Mouse (Mus musculus) bone marrow, adult 2 months (tissue): ENCODE results near the gene Mrpl42. TPM values are rescaled to one million over a fixed set of nuclear protein-coding genes. Genes with fewer than 3 reads are reported as not detected.

Experiments used
- H3K27ac ChIP-seq: fragments of 200-500 bp; 2 replicates; pipeline ENCODE4 v1.5.1; 2012; ENCODE audit warnings: low read depth, mild to moderate bottlenecking, control low read depth, inconsistent platforms, low read length; ENCODE audit not compliant: control insufficient read depth, poor library complexity, insufficient read depth
- H3K4me1 ChIP-seq: fragments of 200-500 bp; 2 replicates; pipeline ENCODE4 v1.6.1; 2011; ENCODE audit warnings: low read length; ENCODE audit not compliant: control insufficient read depth, insufficient read depth
- H3K4me3 ChIP-seq: fragments of 200-500 bp; replicated peaks from 2 replicates; pipeline ENCODE3; 2011; ENCODE audit warnings: mild to moderate bottlenecking, low read depth, low read length, control low read depth; ENCODE audit not compliant: control insufficient read depth
- CTCF ChIP-seq: fragments of 200-500 bp; IDR thresholded peaks from 2 replicates; pipeline ENCODE4 v1.5.1; 2011; ENCODE audit warnings: low read length, control low read depth; ENCODE audit not compliant: control insufficient read depth, insufficient read depth
- POLR2A ChIP-seq: fragments of 200-500 bp; IDR thresholded peaks from 2 replicates; pipeline ENCODE4 v1.6.1; 2011; ENCODE audit warnings: low read depth, mild to moderate bottlenecking, control low read depth, low read length, borderline replicate concordance; ENCODE audit not compliant: control insufficient read depth
- WGBS: fragments of 180-500 bp; shearing (Covaris S2); methylation state at CpG from one replicate; pipeline ENCODE4 v1.1.7; 2018; 5-methylcytosine and 5-hydroxymethylcytosine counted together
- polyA plus RNA-seq: library from polyadenylated mRNA; stranded (reverse); fragments of >200 nt; gene quantifications from 2 replicates; pipeline ENCODE4 v1.2.4, GENCODE M21; 2011; ENCODE audit warnings: low replicate concordance; ENCODE audit not compliant: missing spikeins, insufficient read depth, insufficient read length

The Mrpl42 gene
- polyA plus RNA-seq, 1 experiment: 80.9 TPM

DNA sequence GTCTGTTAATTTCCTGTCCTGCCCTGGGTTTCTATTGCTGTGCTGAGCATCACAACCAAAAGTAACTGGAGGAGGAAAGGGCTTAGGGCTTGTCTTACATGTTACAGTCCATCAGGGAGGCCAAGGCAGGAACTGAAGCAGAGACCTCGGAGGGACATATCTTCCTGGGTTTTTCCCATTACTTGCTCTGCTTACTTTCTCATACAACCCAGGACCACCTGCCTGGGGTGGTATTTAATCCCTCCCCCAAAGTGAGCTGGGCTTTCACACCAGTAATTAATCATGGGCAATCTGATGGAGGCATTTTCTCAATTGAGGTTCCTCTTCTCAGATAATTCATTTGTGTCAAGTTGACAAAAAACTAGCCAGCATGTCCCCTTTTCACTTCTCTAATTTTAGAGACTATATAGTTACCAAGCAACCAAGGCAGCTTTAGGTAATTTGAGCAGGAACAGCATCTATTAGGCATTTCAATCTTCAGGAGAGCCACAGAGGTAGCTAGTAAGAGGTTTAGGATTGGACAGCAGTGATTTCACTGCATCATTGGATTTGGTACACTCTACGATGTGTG, 28.9 kb upstream of the Mrpl42 start:
- H3K27ac ChIP-seq: no peak overlapping the region
- TF ChIP-seq CTCF (no peak), POLR2A (no peak)
- H3K4me3 ChIP-seq: no peak overlapping the region
- 90% methylated on average over 2 of the region's 2 CpGs for WGBS
- H3K4me1 ChIP-seq: no peaks in the 10 kb centered on the region

DNA sequence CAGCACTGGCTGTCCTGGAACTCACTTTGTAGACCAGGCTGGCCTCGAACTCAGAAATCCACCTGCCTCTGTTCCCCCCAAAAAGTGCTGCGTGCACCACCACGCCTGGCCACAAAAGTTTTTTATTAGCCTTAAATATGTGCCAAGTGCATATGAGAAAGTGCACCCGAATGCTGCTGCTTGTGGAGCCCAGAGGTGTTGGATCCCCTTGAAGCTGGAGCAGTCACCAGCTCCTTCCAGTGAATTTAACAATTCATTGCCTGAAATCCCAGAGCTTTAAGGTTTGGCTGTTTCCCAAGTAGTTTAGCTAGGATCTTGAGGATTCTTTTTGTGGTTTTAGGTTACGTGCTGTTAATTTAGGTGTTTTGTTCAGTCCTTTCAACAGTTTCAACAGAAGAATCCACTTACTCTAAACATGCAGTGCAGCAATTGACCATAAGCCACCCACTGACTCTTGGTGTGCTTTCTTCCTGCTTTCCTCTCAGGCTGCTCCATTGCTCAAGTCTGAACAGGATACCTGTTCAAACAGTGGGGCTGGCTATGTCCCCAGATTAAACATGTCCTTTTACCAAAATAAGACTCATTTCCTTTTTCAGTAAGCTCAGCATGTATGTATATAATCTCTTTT, 24.9 kb upstream of the Mrpl42 start:
- Histone ChIP-seq H3K4me3 (no peak overlapping the region), H3K4me1 (no peaks in the 10 kb centered on the region), H3K27ac (no peak overlapping the region)
- TF ChIP-seq POLR2A (no peak), CTCF (no peak)
- WGBS: 64% methylated on average over 5 of the region's 5 CpGs

DNA sequence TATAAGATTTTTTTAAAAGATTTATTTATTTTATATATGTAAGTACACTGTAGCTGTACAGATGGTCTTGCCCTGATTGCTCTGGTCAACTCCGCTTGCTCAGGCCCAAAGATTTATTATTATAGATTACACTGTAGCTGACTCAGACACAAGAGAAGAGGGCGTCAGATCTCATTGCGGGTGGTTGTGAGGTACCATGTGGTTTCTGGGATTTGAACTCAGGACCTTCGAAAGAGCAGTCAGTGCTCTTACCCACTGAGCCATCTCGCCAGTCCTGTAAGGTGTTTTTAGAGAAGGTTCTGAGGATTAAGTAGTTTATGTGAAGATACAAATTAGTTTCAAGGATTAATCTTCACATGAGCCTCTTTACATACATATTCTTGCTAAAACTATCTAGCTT, 24.1 kb upstream of the Mrpl42 start:
- Histone ChIP-seq H3K27ac (no peak overlapping the region), H3K4me3 (no peak overlapping the region), H3K4me1 (no peaks in the 10 kb centered on the region)
- TF ChIP-seq POLR2A: no peak
- TF ChIP-seq CTCF: no peak
- WGBS: 76% methylated on average over 5 of the region's 5 CpGs

DNA sequence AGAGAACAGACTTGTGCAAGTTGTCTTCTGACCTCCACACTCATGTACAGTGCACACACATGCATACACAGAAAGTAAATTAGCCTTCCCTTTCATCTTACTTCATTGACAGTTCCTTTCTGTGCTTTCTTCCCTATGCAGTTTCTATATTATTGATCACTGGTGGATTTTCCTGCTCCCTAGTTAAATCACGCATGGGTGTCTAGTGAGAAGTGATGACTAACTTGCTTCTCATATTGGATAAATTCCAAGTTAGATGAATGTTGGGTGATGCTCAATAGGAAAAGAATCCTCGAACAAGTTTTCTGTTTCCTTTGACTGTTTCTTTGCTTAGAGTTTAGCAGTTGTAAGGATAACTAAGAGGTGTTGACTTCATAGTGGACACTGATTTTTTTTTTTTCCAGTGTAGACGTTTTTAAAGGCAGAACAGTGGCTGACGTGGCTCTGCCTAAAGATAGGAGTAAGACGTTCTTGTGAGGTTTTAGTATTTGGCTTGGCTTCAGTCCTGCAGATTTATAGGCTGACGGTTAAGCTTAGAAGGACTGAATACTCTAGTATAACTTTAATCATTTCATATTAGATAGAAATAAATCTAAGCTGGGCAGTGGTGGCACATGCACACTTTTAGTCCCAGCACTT, 23.4 kb upstream of the Mrpl42 start:
- Histone ChIP-seq H3K27ac (no peak overlapping the region), H3K4me3 (no peak overlapping the region), H3K4me1 (no peaks in the 10 kb centered on the region)
- no peak for TF ChIP-seq CTCF
- no peak for TF ChIP-seq POLR2A
- WGBS: 76% methylated on average over 6 of the region's 6 CpGs

DNA sequence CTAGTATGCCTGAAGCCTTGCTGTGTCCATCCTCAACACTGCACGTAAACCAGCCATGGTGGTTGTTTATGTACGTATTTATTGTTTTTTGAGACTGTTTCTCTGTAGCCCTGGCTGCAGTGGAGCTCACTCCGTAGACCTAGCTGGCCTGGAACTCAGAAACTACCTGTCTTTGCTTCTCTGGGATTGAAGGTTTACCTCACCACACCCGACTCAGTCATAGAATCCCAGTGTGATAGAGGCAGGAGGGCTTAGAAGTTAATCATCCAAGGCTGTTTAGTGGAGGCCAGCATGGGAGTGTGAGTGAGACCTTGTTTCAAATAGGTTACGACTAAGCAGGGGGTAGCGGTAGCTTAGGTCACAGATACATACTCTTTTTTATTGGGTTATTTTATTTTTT, 15.9 kb upstream of the Mrpl42 start:
- 92% methylated on average over 6 of the region's 6 CpGs for WGBS
- Histone ChIP-seq H3K4me1 (peaks cover 1% of the 10 kb centered on the region; the same call in 1 of the 2 replicates), H3K27ac (no peak overlapping the region), H3K4me3 (no peak overlapping the region)
- TF ChIP-seq POLR2A (no peak), CTCF (no peak)

DNA sequence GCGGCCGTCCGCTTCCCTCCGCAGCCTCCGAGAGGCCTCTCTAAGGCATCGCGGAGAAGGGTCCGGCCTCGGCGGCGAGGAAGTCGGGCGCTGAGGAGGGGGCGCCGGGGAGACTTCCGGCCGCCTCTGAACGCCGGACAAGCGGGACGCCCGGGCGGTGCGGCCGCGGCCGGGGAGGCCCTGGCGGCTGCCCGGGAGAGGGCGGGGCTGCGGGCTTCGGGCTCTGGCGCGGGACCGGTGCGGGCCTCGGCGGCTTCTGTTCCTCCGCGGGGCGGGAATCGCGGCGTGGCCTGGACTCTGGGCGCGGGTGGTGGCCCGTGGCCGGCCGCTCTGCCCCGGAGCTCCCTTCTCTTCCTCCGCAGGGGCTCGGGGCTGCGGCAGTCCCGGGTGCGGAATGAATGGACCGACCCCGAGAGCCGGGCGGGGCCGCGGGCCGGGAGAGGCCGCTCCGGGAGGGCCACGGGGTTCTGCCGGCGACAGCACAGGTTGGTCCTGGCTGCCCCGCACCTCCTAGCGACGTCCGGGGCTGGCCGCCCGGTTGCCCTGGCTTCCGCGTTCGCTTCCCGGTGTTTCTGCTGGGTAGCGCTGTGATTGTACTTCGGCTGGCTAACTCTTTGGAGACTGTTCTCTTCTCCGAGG, 13.7 kb upstream of the Mrpl42 start:
- Histone ChIP-seq H3K27ac (peak overlapping the region; percentile 100), H3K4me3 (peak overlapping the region; percentile 86), H3K4me1 (peaks cover 1% of the 10 kb centered on the region; the same call in 1 of the 2 replicates)
- TF ChIP-seq CTCF: no peak
- TF ChIP-seq POLR2A: peak; percentile 28; the same call in 1 of the 2 replicates
- WGBS: under 1% methylated on average over 78 of the region's 80 CpGs

DNA sequence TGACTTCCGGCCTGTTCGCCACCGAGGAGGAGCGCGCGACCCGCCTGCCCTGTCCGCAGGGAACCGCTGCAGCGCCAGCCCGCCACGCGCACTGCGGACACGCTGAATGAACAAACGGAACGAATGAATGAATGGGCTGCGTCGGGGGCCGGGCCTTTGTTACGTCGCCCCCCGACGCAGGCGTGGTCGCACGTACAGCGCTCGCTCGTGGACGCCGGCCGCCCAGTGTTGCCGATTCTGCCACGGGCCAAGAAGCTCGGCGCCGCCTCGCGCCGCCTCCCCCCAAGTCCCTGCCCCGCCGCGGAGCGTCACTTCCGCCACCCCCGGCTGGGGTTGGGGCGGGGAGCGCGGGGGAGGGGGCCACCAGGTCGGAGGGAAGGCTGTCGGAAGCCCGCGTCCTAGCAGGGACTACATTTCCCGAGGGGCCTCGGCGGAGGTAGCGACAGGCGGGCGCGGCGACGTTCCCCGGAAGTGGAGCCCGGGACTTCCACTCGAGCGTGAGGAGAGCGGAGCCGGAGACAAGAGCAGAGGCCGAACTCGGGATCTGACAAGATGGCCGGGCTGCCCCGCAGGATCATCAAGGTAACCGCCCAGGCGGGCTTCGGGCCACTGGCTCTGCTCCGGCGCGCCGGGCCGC, 13.0 kb upstream of the Mrpl42 start, which contains the start of gene Ube2n:
TSS of gene Ube2n (plus strand) at position 490 of the 637 bp plus-strand sequence.
- Histone ChIP-seq H3K4me1 (peaks cover 1% of the 10 kb centered on the region; the same call in 1 of the 2 replicates), H3K27ac (peak within 1 kb of the TSS; percentile 100), H3K4me3 (peak within 1 kb of the TSS; percentile 86)
- TF ChIP-seq CTCF: no peak
- peak; percentile 82 for TF ChIP-seq POLR2A
- WGBS: under 1% methylated on average over 79 of the region's 81 CpGs
